Mouse (Mus musculus) left cerebral cortex, postnatal 10 days (tissue): Measurements from ENCODE around the gene Nobox. TPM values are rescaled to one million over a fixed set of nuclear protein-coding genes. Genes with fewer than 3 reads are reported as not detected.

Experiments used
- DNase-seq, 2 experiments: peaks; one replicate each; pipeline ENCODE4 v3.0.0; 2021 to 2022; ENCODE audit warnings: low spot score in 2 of 2, mixed read lengths in 1 of 2; ENCODE audit errors: extremely low spot score in 1 of 2
- intact Hi-C: fragments of 180-260 bp; cut with DNase I; formaldehyde crosslinking; loops from one replicate; pipeline ENCODE4 v1.15.1; 2025
- total RNA-seq, 2 experiments: library from RNA; stranded (reverse); gene quantifications; 2 replicates each; pipeline ENCODE4 v1.2.3; 2021

Gene Nobox
- total RNA-seq, result not detected

DNA sequence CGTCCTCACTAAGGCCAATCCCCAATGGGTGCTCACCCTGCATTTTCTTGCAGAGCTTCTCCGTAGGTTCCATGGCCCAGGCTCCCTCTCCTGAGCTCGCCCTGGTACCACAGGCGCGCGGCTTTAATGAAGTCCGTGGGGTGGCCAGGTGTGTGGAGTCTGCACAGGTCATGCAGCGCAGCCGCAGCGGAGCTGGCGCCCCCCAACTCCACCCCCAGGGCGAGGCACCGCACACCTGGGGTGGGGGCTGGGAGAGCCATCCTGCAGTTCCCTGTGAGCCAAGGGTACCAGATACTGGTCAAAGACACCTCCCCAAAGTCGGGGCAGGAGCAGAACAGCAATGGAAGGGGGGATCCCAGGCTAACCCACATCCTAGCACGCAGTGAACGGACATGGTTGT lies at the start of gene Nobox:
Nobox (minus strand) TSS at position 101 of the 400 bp plus-strand sequence.
- no peak for DNase-seq
- intact Hi-C loops, result no loop called here

DNA sequence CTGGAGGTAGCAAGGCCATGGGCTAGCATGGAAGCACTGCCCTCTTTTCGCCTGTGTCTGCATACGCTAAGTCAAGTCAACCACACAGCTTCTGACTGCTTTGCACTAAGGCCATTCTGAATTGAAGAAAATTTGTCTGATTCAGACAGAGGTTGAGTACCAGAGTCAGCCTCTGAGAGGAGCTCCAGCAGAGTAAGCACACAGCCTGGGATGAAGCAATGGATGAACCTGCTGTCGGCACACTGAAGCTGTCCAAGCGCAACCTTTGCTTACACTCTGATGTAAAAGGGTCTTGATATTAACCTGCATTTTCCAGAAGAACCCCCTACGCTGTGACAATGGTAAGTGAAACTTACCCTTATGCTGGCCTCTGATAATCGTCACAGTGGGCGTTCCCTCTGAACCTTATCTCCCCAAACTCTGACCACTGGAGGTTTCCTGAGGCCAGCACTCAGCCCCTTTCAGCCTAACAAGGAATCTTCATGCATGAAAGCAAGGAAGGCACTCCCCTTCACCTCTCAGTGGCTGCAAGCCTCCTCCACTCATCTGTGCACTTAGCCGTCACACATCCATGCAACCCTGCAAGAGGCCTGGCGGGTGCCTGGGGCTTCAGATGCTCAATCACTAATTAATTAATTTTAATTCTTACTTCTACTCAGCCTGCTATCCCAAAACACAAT lies 45.3 kb upstream of the Nobox start:
- intact Hi-C loops, result no loop called here
- no peak for DNase-seq

DNA sequence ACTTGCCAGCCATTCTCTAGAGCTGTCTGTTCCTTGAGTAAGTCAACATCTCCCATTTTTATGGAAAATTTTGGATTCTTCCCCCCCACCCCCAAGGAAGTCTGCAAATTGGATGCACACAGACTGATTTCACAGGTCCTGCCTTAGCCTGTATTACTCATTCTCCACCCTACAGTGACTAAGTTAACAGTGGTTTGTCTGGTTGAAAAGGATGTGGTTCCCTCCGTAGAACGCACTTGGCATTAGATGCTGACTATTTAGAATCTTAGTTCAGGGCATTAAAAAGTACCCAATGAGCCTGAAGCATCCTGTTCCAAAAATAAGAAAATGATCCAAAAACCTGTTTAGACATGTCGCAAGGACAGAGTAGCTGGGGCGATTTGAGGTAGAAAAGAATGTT lies 44.1 kb upstream of the Nobox start:
- intact Hi-C loops, result no loop called here
- DNase-seq, result no peak

DNA sequence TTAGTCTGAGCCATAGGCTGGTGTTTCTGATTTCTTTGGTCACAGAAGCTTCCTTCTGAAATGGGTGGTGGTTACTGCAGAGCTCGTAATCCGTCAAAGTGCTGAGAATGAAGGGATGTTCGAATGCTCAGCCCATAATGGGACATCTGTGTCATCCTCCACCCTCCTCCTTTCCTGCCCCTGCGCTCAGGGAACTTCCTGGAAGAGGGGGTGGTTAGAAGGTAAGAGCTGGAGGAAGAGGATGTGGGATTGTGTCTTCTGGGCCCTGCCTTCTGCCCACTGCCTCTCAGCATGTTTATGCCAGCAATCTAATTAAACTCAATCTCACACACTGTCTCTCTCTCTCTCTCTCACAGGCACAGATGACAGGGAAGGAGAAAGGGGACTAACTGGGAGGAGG lies 39.7 kb upstream of the Nobox start:
- intact Hi-C loops, result no loop called here
- no peak for DNase-seq

DNA sequence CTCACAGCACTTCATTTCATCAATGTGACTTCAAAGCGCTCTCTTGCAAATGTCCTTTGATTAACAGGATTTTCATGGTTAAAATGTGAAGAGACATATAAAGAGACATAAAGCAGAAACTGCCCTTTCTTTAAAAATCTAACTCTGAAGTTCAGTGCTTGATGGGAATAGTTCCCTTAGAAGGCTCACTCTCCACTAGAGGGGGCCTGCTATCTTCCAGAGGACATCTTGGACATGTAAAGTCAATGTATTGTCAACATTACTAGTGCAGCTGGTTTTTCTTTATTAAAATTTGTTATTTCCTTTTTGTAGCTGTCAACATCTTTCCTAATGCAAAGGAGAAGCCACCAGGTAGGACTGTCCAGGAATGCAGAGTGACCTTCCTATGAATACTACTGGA lies 38.3 kb upstream of the Nobox start:
- intact Hi-C loops, result no loop called here
- DNase-seq, result no peak

DNA sequence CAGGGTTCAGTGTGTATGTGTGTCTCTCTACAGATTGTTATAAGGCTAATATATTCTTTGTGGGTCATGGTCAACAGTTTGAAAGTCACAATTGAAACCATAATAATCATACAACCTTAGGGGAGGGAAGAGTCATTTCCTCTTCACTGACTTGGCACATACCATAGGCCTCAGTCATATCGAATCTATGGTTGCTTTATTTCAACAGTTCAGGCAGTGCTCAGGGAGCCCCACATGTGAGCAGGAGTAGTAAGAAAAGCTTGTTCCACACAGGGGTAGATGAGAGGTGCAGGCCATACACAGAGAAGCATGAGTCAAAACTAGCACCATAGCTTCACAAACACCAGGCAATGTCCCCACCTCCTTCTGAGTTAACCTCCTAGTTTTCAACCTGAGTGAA lies 33.7 kb upstream of the Nobox start:
- intact Hi-C loops, result no loop called here
- DNase-seq, result no peak

DNA sequence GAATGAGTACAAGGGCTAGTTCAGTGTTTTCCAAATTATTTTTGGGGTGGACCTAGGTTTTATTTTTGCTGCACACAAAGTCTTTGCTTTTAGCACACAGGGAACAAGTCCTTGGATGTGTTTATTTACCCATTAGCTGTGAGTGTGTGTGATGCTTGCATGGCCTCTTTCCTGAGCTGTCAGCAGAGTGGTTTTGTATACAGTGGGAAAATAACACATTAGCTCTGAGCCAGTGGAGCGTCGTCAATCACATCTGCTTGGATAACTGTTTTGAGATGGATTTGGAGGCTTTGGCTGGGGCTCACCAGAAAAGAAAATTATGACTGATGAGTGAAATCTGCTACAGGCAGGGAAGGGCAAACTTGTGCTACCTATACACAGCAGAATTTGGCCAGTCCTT lies 33.0 kb upstream of the Nobox start:
- intact Hi-C loops, result no loop called here
- no peak for DNase-seq

DNA sequence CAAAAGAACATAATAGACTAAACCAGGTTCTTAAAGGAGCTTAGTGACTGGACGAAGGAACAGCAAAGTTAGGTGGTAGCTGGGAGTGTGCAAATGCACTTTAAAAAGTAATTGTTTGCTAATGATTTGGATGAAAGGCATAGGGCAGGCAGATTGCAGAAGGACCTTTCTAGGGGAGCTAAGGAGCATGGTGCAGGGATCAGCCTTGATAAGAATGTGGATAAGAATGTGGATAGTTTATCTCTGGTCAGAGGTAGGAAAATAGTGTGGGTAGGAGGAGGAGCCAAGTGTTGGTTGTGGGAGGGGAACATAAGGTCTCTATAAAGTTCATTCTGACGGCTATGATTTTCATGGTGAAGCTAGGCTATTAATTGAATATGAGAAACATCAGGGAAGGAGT lies 29.4 kb upstream of the Nobox start:
- no peak for DNase-seq
- intact Hi-C loops, result no loop called here

DNA sequence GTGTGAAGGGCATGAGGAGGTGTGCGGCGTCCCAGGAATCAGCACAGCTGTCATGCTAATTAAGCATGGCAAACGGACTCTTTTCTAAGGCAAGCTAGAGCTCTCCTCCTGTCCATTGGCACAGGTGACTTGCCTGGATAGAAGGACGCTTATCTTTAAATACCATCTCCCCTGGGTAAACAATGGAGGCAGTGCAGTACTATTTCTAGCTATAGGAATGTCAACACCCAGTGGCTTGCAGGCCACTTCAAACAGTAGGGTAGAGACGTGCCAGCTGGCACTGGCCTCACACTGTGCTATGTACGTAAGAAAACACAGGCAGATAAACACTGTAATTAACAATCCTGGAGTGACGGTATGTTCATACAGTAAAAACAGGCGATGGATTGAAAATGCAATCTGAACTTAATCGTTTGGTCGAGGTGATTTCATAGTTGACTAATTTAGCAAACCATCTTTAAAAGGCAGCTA lies 28.2 kb upstream of the Nobox start:
- peak in 1 of 2 experiments; percentile 34 for DNase-seq
- intact Hi-C loops, result no loop called here

DNA sequence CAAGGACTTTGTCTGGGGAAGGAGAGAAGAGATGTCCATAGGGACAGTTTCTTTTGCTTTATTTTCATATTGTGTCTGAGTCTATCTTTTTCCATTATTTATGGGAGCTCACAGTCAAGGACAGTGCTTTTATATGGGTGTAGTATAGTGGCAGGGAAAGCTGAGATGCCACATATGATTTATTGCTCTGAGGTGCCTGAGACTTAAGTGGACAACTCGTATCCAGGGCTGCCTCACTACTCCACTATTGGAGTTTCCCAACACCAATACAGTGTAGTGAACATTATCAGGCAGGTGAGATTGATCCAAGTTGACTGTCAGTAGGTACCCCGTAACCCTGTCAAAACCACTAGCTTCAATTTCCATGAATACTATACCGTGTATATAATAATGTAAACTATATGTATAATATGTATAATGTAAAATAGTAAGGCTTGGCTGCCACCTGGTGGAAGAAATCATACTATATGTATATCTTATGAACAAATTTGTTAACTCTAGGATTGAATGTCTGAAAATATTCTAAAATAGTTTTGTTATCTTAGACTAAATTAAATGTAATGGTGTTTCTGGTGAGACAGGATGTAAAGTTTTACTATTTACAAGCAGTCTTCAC lies 26.4 kb upstream of the Nobox start:
- intact Hi-C loops, result no loop called here
- DNase-seq, result peak in 1 of 2 experiments; percentile 27

DNA sequence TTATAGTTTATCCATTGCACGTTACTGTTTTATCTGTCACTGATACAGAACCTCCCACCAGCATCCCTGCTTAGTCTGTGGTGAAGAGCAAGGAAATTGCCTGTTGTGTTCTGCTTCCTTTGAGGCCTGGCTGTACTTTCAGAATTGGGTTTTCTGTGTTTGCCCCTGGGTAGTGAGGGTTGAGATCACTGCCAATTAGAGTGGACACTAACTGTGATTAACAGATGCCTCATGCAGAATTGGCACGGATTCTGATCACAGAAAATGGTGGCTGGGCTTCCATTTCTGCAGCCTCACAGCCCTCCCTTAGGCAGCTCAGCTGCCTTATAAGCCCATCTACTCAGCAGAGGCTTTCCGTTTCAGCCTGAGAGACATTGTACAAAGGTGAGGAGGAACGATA lies 24.1 kb upstream of the Nobox start:
- intact Hi-C loops, result no loop called here
- no peak for DNase-seq

DNA sequence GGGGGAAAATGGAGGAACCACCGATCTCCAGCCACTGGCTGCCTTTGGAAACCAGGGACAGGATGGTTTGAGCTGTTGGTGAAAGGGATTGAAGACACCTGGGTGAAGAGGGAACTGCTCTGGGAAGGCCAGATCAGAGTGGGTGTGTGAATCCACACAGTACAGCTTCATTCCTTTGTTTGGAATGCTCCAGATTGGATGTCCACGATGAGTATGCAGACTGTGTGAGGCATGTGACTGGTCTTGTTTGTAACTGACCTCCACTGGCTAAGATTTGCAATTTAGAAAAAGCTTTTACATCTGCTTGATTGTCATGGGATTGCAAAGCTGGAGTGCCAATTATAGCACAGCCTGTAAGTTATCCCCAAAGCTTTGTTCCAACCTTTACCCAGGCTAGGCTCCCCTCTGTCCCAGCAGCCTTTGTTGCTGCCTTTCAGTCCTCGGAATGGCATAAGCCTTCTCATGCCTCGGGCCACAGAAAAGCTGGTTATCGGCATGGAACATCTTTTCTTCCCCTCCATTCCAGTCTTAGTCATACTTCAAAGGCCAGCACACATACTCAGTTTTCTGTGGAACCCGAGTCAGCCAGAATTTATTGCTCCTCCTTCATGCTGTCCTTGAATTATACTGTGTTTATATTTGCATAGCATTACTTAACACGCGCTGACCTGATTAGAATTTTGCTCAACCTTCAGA lies 3.8 kb upstream of the Nobox start:
- DNase-seq, result no peak
- intact Hi-C loops, result no loop called here

DNA sequence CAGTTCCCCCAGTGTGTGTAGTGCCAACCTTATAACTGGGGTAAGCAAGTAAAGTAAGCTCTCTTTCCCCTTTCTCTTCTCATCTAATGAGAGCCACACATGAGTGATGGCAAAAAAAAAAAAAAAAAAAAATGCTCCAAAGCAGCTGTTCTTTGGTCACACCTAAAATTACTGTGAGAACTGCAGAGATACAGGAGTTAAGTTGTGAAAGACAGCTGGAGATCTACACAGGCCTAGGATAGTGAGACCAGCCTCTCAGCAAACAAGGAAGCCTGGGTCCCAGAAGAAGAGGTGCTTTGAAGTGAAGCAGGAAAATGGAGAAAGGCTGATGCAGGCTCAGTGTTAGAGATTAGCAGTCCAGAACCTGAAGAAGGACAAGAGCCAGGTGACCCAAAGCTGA lies 3.2 kb upstream of the Nobox start:
- intact Hi-C loops, result no loop called here
- no peak for DNase-seq

DNA sequence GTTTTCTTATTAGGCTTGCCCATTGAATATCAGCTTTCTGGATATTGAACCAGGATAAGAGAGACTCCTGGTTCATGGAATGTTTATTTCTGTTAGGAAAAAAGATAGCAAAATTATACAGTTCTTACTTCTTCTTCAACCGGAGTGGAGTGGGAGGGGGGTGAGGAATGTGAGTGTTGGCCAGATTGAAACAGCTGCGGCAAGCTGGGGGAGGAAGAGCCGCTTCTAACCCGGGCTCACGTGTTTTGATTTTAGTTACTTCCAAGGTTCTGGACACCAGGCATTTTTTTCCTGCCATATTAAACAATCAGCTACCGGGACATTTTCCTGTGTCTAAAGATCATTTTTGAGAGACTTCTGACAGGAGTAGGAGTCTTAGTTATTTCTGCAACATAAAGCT lies 717 bp upstream of the Nobox start:
- intact Hi-C loops, result no loop called here
- DNase-seq, result no peak

DNA sequence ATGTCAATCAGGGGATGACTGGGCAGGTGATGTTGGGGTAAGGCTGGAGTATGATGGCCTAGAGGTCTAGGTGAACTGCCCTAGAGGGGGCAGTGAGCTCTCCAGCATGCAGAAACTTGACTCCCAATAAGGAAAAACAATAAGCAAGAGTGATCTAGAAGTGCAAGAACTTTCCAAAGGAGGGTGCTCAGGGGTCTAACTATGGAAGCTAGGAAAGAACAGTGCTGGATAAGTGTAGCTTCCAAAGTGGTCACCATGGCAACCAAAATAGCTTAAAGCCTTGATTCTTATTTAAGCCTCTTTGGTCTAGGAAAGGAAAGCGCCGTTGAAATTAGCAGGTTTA lies 11.9 kb downstream of the Nobox start:
- intact Hi-C loops, result loop anchor here (5.0 to 10.0 kb wide), 2 partner anchors 273 to 430 kb away; no protein-coding TSS in a partner anchor

DNA sequence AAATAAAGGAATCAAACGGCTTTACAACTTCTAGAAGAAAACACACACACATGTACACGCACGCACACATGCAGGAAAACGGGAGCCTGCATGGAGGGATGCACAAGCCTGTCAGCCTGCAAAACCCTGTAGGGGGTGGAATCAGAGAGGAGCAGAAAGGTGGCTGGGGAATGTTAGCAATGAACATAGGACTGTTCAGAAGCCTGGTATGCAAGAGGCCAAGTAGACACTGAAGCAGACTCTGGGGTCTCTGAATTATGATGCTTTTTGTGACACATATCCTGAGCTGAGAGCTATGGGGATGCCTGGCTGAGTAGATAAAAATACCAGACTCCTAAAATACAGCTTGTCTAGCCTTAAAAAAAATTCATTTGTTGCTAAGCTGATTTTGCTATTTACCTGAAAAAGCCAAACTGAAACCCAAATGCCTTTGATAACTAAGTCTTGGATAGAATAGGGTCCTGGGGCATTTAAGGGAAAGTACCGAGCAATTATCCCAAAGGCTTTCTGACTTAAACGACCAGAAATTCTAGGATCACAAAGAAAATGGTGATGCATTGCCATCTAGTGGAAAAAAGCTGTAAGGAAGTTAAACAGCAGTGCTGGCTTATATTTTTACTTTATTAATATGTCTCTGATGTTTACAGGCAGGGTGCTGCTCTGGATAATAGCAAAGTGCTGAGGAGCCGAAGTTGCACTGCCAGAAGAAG lies 12.4 kb downstream of the Nobox start:
- intact Hi-C loops, result loop anchor here (5.0 to 10.0 kb wide), 2 partner anchors 272 to 430 kb away; no protein-coding TSS in a partner anchor
- peak in 1 of 2 experiments; percentile 54 for DNase-seq

More for the DNA sequence above, 11.9 kb downstream of the Nobox start:
- peak in 1 of 2 experiments; percentile 68 for DNase-seq

DNA sequence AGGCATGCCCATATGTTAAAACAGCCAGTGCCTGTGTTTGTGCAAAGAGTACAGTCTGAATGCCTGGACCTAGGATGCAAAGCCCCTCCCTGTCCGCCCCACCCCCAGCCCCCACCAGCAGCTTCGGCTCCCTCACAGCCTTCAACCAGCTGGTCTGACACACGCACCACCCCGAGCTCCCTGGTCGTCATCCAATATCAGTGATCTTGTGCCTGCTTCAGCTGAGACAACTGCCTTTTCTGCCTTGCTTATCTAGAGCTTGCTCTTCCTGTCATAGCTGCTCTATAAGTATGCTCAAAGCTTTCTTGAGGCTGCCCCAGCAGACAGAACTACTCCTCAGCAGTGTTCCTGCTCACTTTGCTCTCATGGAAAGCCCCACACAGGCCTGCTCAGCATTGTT lies 13.4 kb downstream of the Nobox start:
- no peak for DNase-seq
- intact Hi-C loops, result loop anchor here (5.0 to 10.0 kb wide), 2 partner anchors 271 to 429 kb away; no protein-coding TSS in a partner anchor

DNA sequence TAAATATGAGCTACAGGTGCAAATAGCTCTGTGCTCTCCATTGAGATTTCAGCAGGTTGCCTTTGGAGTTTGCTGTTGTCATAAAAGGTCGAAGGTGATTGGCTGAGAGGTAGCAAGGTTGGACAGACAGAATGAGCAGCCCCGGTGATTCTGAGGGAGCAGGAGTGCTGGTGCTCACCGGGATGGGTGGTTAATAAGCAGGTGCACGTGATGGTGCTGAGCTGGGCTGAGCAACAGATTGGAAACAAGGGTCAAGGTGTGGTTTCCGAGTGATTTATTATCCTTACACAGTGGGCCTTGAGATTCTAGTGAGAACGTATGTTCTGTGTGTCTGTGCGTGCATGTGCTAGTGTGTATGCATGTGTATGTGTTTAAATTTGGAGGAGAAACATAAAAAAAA lies 16.2 kb downstream of the Nobox start:
- intact Hi-C loops, result loop anchor here (10.0 kb wide), 1 partner anchor 268 kb away; no protein-coding TSS in a partner anchor
- no peak for DNase-seq

DNA sequence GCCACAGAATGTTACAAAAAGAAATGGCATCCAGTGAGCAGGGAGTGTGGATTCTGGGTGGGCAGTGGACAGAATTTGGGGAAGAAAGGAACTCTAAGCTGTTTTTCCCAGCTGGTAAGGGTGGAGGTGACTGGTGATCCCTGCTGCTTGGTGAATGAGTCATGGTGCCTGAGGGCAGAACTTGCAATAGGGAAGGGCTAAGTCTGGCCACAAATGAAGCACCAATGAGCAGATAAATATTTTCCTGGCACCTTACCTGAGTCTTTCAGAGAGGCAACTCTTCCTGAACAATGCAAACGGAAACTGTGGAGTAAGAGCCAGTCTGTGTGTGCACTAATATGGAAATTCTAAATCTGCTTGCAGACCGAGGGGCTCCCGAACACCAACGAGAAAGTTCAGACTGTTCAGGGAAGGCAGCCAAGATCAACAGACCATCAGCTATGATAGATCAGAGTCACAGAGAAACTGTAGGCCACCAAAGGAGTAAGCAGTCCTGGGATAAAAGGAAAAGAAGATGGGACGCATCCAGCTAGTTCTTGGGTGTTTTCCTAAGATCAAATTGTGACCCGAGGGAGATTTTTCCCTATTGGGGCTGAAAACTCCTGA lies 16.8 kb downstream of the Nobox start:
- intact Hi-C loops, result loop anchor here (10.0 kb wide), 1 partner anchor 268 kb away; no protein-coding TSS in a partner anchor
- no peak for DNase-seq
